Mouse (Mus musculus) hindbrain, embryonic 15.5 days (tissue): ENCODE measurements at regions not wholly inside any gene's neighbourhood (a gene's known extent, or its start where the extent isn't known, plus 50 kb on each side); places are given as distances from the start of the nearest gene placed in this dataset.

Experiments used
- ATAC-seq: fragments of 200-750 bp; cut with Nextera tagmentation; 2 replicates; pipeline ENCODE4 v1.8.0; 2017; ENCODE audit warnings: low read depth, moderate number of reproducible peaks, moderate TSS enrichment; ENCODE audit not compliant: low FRiP score
- H3K27ac ChIP-seq: fragments of 300-500 bp; sonication (generic); replicated peaks from 2 replicates; pipeline ENCODE4 v1.5.1; 2015; ENCODE audit warnings: mild to moderate bottlenecking, inconsistent platforms
- H3K27me3 ChIP-seq: fragments of 300-500 bp; sonication (generic); 2 replicates; pipeline ENCODE4 v1.6.1; 2015; ENCODE audit warnings: control low read depth, inconsistent platforms
- H3K36me3 ChIP-seq: fragments of 300-500 bp; sonication (generic); 2 replicates; pipeline ENCODE4 v1.6.1; 2015; ENCODE audit warnings: control low read depth, inconsistent platforms
- H3K4me1 ChIP-seq: fragments of 300-500 bp; sonication (generic); replicated peaks from 2 replicates; pipeline ENCODE4 v1.6.1; 2015; ENCODE audit warnings: control low read depth, inconsistent platforms
- H3K4me2 ChIP-seq: fragments of 300-500 bp; sonication (generic); 2 replicates; pipeline ENCODE4 v1.6.1; 2015; ENCODE audit warnings: moderate library complexity, mild to moderate bottlenecking, inconsistent platforms
- H3K4me3 ChIP-seq: fragments of 300-500 bp; sonication (generic); 2 replicates; pipeline ENCODE4 v1.5.1; 2015; ENCODE audit warnings: mild to moderate bottlenecking, inconsistent platforms
- H3K9ac ChIP-seq: fragments of 300-500 bp; sonication (generic); 2 replicates; pipeline ENCODE4 v1.6.1; 2015; ENCODE audit warnings: inconsistent platforms
- H3K9me3 ChIP-seq: fragments of 300-500 bp; sonication (generic); 2 replicates; pipeline ENCODE4 v1.6.1; 2016; ENCODE audit warnings: control low read depth, inconsistent platforms
- WGBS: fragments of 180-500 bp; shearing (Covaris S2); methylation state at CpG from one replicate; pipeline ENCODE4 v1.1.7; 2015; 5-methylcytosine and 5-hydroxymethylcytosine counted together

- no peak overlapping the region for H3K27ac ChIP-seq
- 87% methylated on average over 4 of the region's 4 CpGs for WGBS
- no peak for ATAC-seq
- H3K4me1 ChIP-seq, result no peaks in the 10 kb centered on the region
- no peaks in the 10 kb centered on the region for H3K36me3 ChIP-seq
- no peak overlapping the region for H3K4me3 ChIP-seq
- no peaks in the 10 kb centered on the region for H3K27me3 ChIP-seq
- no peak overlapping the region for H3K9ac ChIP-seq
- H3K9me3 ChIP-seq, result no peaks in the 10 kb centered on the region
- H3K4me2 ChIP-seq, result no peak overlapping the region
These were observed 194.7 kb upstream of the Rfx3 start for GRCm38 (mm10) chr19:28205691-28206090.

- Histone ChIP-seq H3K27me3 (no peaks in the 10 kb centered on the region), H3K4me3 (no peak overlapping the region), H3K36me3 (no peaks in the 10 kb centered on the region), H3K9me3 (no peaks in the 10 kb centered on the region), H3K4me2 (no peak overlapping the region), H3K9ac (no peak overlapping the region), H3K4me1 (no peaks in the 10 kb centered on the region), H3K27ac (no peak overlapping the region)
- 70% methylated on average over 3 of the region's 3 CpGs for WGBS
- no peak for ATAC-seq
These were observed 192.8 kb upstream of the Rfx3 start for GRCm38 (mm10) chr19:28203719-28204118.

GRCm38 (mm10) chr19:28199385-28199784, 188.4 kb upstream of the Rfx3 start:
- no peak overlapping the region for H3K4me3 ChIP-seq
- H3K9me3 ChIP-seq, result no peaks in the 10 kb centered on the region
- no peak overlapping the region for H3K27ac ChIP-seq
- no peaks in the 10 kb centered on the region for H3K27me3 ChIP-seq
- H3K9ac ChIP-seq, result no peak overlapping the region
- no peaks in the 10 kb centered on the region for H3K36me3 ChIP-seq
- 69% methylated on average over 8 of the region's 8 CpGs for WGBS
- ATAC-seq, result no peak
- H3K4me2 ChIP-seq, result no peak overlapping the region
- no peaks in the 10 kb centered on the region for H3K4me1 ChIP-seq

- no peak for ATAC-seq
- no peaks in the 10 kb centered on the region for H3K9me3 ChIP-seq
- no peak overlapping the region for H3K4me3 ChIP-seq
- H3K36me3 ChIP-seq, result no peaks in the 10 kb centered on the region
- H3K27me3 ChIP-seq, result no peaks in the 10 kb centered on the region
- H3K4me1 ChIP-seq, result peaks cover under 1% of the 10 kb centered on the region; the same call in 1 of the 2 replicates
- WGBS, result 97% methylated on average over 5 of the region's 5 CpGs
- no peak overlapping the region for H3K27ac ChIP-seq
- H3K4me2 ChIP-seq, result no peak overlapping the region
- no peak overlapping the region for H3K9ac ChIP-seq
These were observed 185.9 kb upstream of the Rfx3 start for GRCm38 (mm10) chr19:28196881-28197280.

- H3K27ac ChIP-seq, result no peak overlapping the region
- H3K9ac ChIP-seq, result no peak overlapping the region
- no peak overlapping the region for H3K4me2 ChIP-seq
- no peaks in the 10 kb centered on the region for H3K36me3 ChIP-seq
- H3K9me3 ChIP-seq, result no peaks in the 10 kb centered on the region
- H3K27me3 ChIP-seq, result no peaks in the 10 kb centered on the region
- ATAC-seq, result no peak
- no peak overlapping the region for H3K4me3 ChIP-seq
- WGBS, result 37% methylated on average over 3 of the region's 3 CpGs
- peaks cover 9% of the 10 kb centered on the region for H3K4me1 ChIP-seq
These were observed 181.3 kb upstream of the Rfx3 start for GRCm38 (mm10) chr19:28192248-28192647.

GRCm38 (mm10) chr19:28191428-28192116, 180.6 kb upstream of the Rfx3 start:
- Histone ChIP-seq H3K27me3 (no peaks in the 10 kb centered on the region), H3K4me2 (no peak overlapping the region), H3K36me3 (no peaks in the 10 kb centered on the region), H3K4me1 (peaks cover 9% of the 10 kb centered on the region), H3K27ac (no peak overlapping the region), H3K9ac (no peak overlapping the region), H3K9me3 (no peaks in the 10 kb centered on the region), H3K4me3 (no peak overlapping the region)
- WGBS, result 23% methylated on average over 9 of the region's 9 CpGs
- ATAC-seq, result peak; percentile 74; the same call in 1 of the 2 replicates

GRCm38 (mm10) chr19:28190250-28190649, 179.3 kb upstream of the Rfx3 start:
- H3K4me2 ChIP-seq, result no peak overlapping the region
- no peak for ATAC-seq
- WGBS, result 65% methylated on average over 10 of the region's 10 CpGs
- peaks cover 9% of the 10 kb centered on the region for H3K4me1 ChIP-seq
- no peaks in the 10 kb centered on the region for H3K9me3 ChIP-seq
- no peaks in the 10 kb centered on the region for H3K36me3 ChIP-seq
- no peak overlapping the region for H3K4me3 ChIP-seq
- H3K27me3 ChIP-seq, result no peaks in the 10 kb centered on the region
- H3K9ac ChIP-seq, result no peak overlapping the region
- H3K27ac ChIP-seq, result no peak overlapping the region

- no peak for ATAC-seq
- H3K4me1 ChIP-seq, result peaks cover 9% of the 10 kb centered on the region
- no peak overlapping the region for H3K9ac ChIP-seq
- WGBS, result 83% methylated on average over 6 of the region's 6 CpGs
- H3K4me3 ChIP-seq, result no peak overlapping the region
- no peak overlapping the region for H3K27ac ChIP-seq
- H3K27me3 ChIP-seq, result no peaks in the 10 kb centered on the region
- no peaks in the 10 kb centered on the region for H3K36me3 ChIP-seq
- H3K9me3 ChIP-seq, result no peaks in the 10 kb centered on the region
- H3K4me2 ChIP-seq, result no peak overlapping the region
These were observed 177.4 kb upstream of the Rfx3 start for GRCm38 (mm10) chr19:28188363-28188762.

GRCm38 (mm10) chr19:28182411-28183182, 171.6 kb upstream of the Rfx3 start:
- H3K27ac ChIP-seq, result no peak overlapping the region
- no peak overlapping the region for H3K4me2 ChIP-seq
- H3K9me3 ChIP-seq, result no peaks in the 10 kb centered on the region
- WGBS, result 78% methylated on average over 12 of the region's 12 CpGs
- no peak overlapping the region for H3K4me3 ChIP-seq
- H3K9ac ChIP-seq, result no peak overlapping the region
- no peaks in the 10 kb centered on the region for H3K36me3 ChIP-seq
- H3K27me3 ChIP-seq, result no peaks in the 10 kb centered on the region
- H3K4me1 ChIP-seq, result no peaks in the 10 kb centered on the region
- ATAC-seq, result no peak

- Histone ChIP-seq H3K27me3 (no peaks in the 10 kb centered on the region), H3K36me3 (no peaks in the 10 kb centered on the region), H3K9me3 (no peaks in the 10 kb centered on the region), H3K4me2 (no peak overlapping the region), H3K4me1 (no peaks in the 10 kb centered on the region), H3K9ac (no peak overlapping the region), H3K4me3 (no peak overlapping the region), H3K27ac (no peak overlapping the region)
- WGBS, result 92% methylated on average over 2 of the region's 2 CpGs
- no peak for ATAC-seq
These were observed 170.2 kb upstream of the Rfx3 start for GRCm38 (mm10) chr19:28181171-28181570.

- Histone ChIP-seq H3K9me3 (no peaks in the 10 kb centered on the region), H3K4me2 (no peak overlapping the region), H3K36me3 (no peaks in the 10 kb centered on the region), H3K4me3 (no peak overlapping the region), H3K9ac (no peak overlapping the region), H3K27me3 (no peaks in the 10 kb centered on the region), H3K4me1 (no peaks in the 10 kb centered on the region), H3K27ac (no peak overlapping the region)
- WGBS, result 90% methylated on average over 6 of the region's 6 CpGs
- ATAC-seq, result no peak
These were observed 167.1 kb upstream of the Rfx3 start for GRCm38 (mm10) chr19:28178114-28178513.

GRCm38 (mm10) chr19:28176821-28177220, 165.9 kb upstream of the Rfx3 start:
- no peak for ATAC-seq
- Histone ChIP-seq H3K4me2 (no peak overlapping the region), H3K4me3 (no peak overlapping the region), H3K9ac (no peak overlapping the region), H3K4me1 (no peaks in the 10 kb centered on the region), H3K27me3 (no peaks in the 10 kb centered on the region), H3K36me3 (no peaks in the 10 kb centered on the region), H3K27ac (no peak overlapping the region), H3K9me3 (no peaks in the 10 kb centered on the region)
- WGBS, result 90% methylated on average over 6 of the region's 6 CpGs
